Mouse (Mus musculus) MEL (cell line): ENCODE data around the gene Acox2. TPM values are rescaled to one million over a fixed set of nuclear protein-coding genes. Genes with fewer than 3 reads are reported as not detected.

Experiments used
- DNase-seq: peaks from one replicate; pipeline ENCODE4 v3.0.0; 2011; ENCODE audit warnings: low read depth, low spot score
- H3K27ac ChIP-seq: 2 replicates; pipeline ENCODE4 v1.5.1; 2012; ENCODE audit warnings: low read depth, mild to moderate bottlenecking, control low read depth, low read length, moderate library complexity; ENCODE audit not compliant: control insufficient read depth
- H3K27me3 ChIP-seq, 2 experiments: fragments of 150-350 bp in 1 of 2; sonication (generic) in 1 of 2; 2 replicates each; pipeline ENCODE4 v1.6.1; 2012; ENCODE audit warnings: low read length in 2 of 2, mild to moderate bottlenecking in 2 of 2, improper control_type of control experiment in 1 of 2, moderate library complexity in 1 of 2; ENCODE audit not compliant: insufficient read depth in 2 of 2, control insufficient read depth in 1 of 2
- H3K36me3 ChIP-seq, 2 experiments: 2 replicates each; pipeline ENCODE4 v1.6.1; 2012 to 2014; ENCODE audit warnings: low read length in 2 of 2, improper control_type of control experiment in 1 of 2, inconsistent platforms in 1 of 2, mild to moderate bottlenecking in 1 of 2; ENCODE audit not compliant: insufficient read depth in 2 of 2, control insufficient read depth in 1 of 2
- H3K4me1 ChIP-seq, 2 experiments: fragments of 150-350 bp in 1 of 2; sonication (generic) in 1 of 2; 2 replicates each; pipeline ENCODE4 v1.6.1; 2012; ENCODE audit warnings: low read length in 2 of 2, improper control_type of control experiment in 1 of 2, mild to moderate bottlenecking in 1 of 2; ENCODE audit not compliant: insufficient read depth in 2 of 2, control insufficient read depth in 1 of 2
- H3K4me3 ChIP-seq, 2 experiments: fragments of 150-350 bp in 1 of 2; sonication (generic) in 1 of 2; 2 replicates each; pipeline ENCODE4 v1.5.1; 2012; ENCODE audit warnings: low read depth in 2 of 2, low read length in 2 of 2, mild to moderate bottlenecking in 2 of 2, moderate library complexity in 2 of 2, control low read depth in 1 of 2, improper control_type of control experiment in 1 of 2; ENCODE audit not compliant: control insufficient read depth in 1 of 2, insufficient read depth in 1 of 2
- H3K79me2 ChIP-seq: 2 replicates; pipeline ENCODE4 v1.6.1; 2012; ENCODE audit warnings: mild to moderate bottlenecking, low read length, moderate library complexity; ENCODE audit not compliant: control insufficient read depth, poor library complexity, insufficient read depth
- H3K9ac ChIP-seq: 2 replicates; pipeline ENCODE4 v1.6.1; 2012; ENCODE audit warnings: low read depth, mild to moderate bottlenecking, control low read depth, low read length, moderate library complexity; ENCODE audit not compliant: control insufficient read depth, poor library complexity, severe bottlenecking
- H3K9me3 ChIP-seq: fragments of 150-350 bp; sonication (generic); replicated peaks from 2 replicates; pipeline ENCODE4 v1.6.1; 2012; ENCODE audit warnings: mild to moderate bottlenecking, low read length, improper control_type of control experiment, moderate library complexity; ENCODE audit not compliant: insufficient read depth
- BHLHE40 ChIP-seq: IDR thresholded peaks from 2 replicates; pipeline ENCODE4 v1.6.1; 2012; ENCODE audit warnings: low read depth, mild to moderate bottlenecking, inconsistent platforms, low read length, improper control_type of control experiment, borderline replicate concordance
- CHD1 ChIP-seq: IDR thresholded peaks from 2 replicates; pipeline ENCODE4 v1.6.1; 2012; ENCODE audit warnings: low read depth, mild to moderate bottlenecking, inconsistent platforms, low read length, improper control_type of control experiment
- CHD2 ChIP-seq: IDR thresholded peaks from 2 replicates; pipeline ENCODE4 v1.6.1; 2011; ENCODE audit warnings: low read length, improper control_type of control experiment
- E2F4 ChIP-seq: IDR thresholded peaks from 2 replicates; pipeline ENCODE4 v1.6.1; 2011; ENCODE audit warnings: low read depth, low read length, improper control_type of control experiment, borderline replicate concordance
- ELF1 ChIP-seq: IDR thresholded peaks from 2 replicates; pipeline ENCODE4 v1.6.1; 2014; ENCODE audit warnings: low read depth, mild to moderate bottlenecking, inconsistent platforms, low read length, improper control_type of control experiment, moderate library complexity
- EP300 ChIP-seq, 2 experiments: IDR thresholded peaks; 2 replicates each; pipeline ENCODE4 v1.6.1; 2011; ENCODE audit warnings: improper control_type of control experiment in 2 of 2, low read length in 2 of 2, low read depth in 1 of 2, mild to moderate bottlenecking in 1 of 2
- ETS1 ChIP-seq: IDR thresholded peaks from 2 replicates; pipeline ENCODE4 v1.6.1; 2012; ENCODE audit warnings: low read depth, mild to moderate bottlenecking, inconsistent platforms, low read length, improper control_type of control experiment, moderate library complexity
- GATA1 ChIP-seq: IDR thresholded peaks from 2 replicates; pipeline ENCODE4 v1.6.1; 2011; ENCODE audit warnings: low read depth, low read length, improper control_type of control experiment
- HCFC1 ChIP-seq: IDR thresholded peaks from 2 replicates; pipeline ENCODE4 v1.6.1; 2012; ENCODE audit warnings: low read depth, mild to moderate bottlenecking, inconsistent platforms, low read length, improper control_type of control experiment, moderate library complexity
- KAT2A ChIP-seq: conservative IDR thresholded peaks from 2 replicates; pipeline ENCODE4 v1.6.1; 2012; ENCODE audit warnings: low read depth, low read length, improper control_type of control experiment, inconsistent platforms
- MAFK ChIP-seq: IDR thresholded peaks from 2 replicates; pipeline ENCODE4 v1.6.1; 2011; ENCODE audit warnings: low read depth, mild to moderate bottlenecking, low read length, improper control_type of control experiment, borderline replicate concordance
- MYC ChIP-seq: IDR thresholded peaks from 2 replicates; pipeline ENCODE4 v1.6.1; 2011; ENCODE audit warnings: low read depth, mild to moderate bottlenecking, low read length, improper control_type of control experiment, moderate library complexity
- NRF1 ChIP-seq: IDR thresholded peaks from 2 replicates; pipeline ENCODE4 v1.6.1; 2014; ENCODE audit warnings: low read depth, mild to moderate bottlenecking, inconsistent platforms, low read length, improper control_type of control experiment, moderate library complexity; ENCODE audit not compliant: poor library complexity, insufficient read depth, severe bottlenecking
- POLR2AphosphoS2 ChIP-seq: IDR thresholded peaks from 2 replicates; pipeline ENCODE4 v1.6.1; 2011; ENCODE audit warnings: low read length, improper control_type of control experiment
- POLR2AphosphoS5 ChIP-seq: IDR thresholded peaks from 2 replicates; pipeline ENCODE4 v1.6.1; 2012; ENCODE audit warnings: low read depth, borderline replicate concordance, mild to moderate bottlenecking, inconsistent platforms, low read length, moderate library complexity, mixed read lengths
- SMC3 ChIP-seq: IDR thresholded peaks from 2 replicates; pipeline ENCODE4 v1.6.1; 2011; ENCODE audit warnings: low read depth, low read length, improper control_type of control experiment
- TBP ChIP-seq: IDR thresholded peaks from 2 replicates; pipeline ENCODE4 v1.8.0; 2011; ENCODE audit warnings: low read depth, low read length, improper control_type of control experiment
- TCF12 ChIP-seq: IDR thresholded peaks from 2 replicates; pipeline ENCODE4 v1.6.1; 2014; ENCODE audit warnings: low read depth, mild to moderate bottlenecking, inconsistent platforms, low read length, improper control_type of control experiment, moderate library complexity
- UBTF ChIP-seq: IDR thresholded peaks from 2 replicates; pipeline ENCODE4 v1.6.1; 2012; ENCODE audit warnings: low read depth, mild to moderate bottlenecking, inconsistent platforms, low read length, improper control_type of control experiment, moderate library complexity, borderline replicate concordance; ENCODE audit not compliant: insufficient read depth
- USF1 ChIP-seq: IDR thresholded peaks from 2 replicates; pipeline ENCODE4 v1.6.1; 2014; ENCODE audit warnings: low read depth, mild to moderate bottlenecking, inconsistent platforms, low read length, improper control_type of control experiment, moderate library complexity
- USF2 ChIP-seq, 2 experiments: IDR thresholded peaks; 2 replicates each; pipeline ENCODE4 v1.6.1; 2011 to 2012; ENCODE audit warnings: improper control_type of control experiment in 2 of 2, low read length in 2 of 2, borderline replicate concordance in 1 of 2, inconsistent platforms in 1 of 2, low read depth in 1 of 2, mild to moderate bottlenecking in 1 of 2; ENCODE audit not compliant: insufficient read depth in 1 of 2
- ZC3H11A ChIP-seq: IDR thresholded peaks from 2 replicates; pipeline ENCODE4 v1.6.1; 2012; ENCODE audit warnings: low read depth, mild to moderate bottlenecking, inconsistent platforms, low read length, improper control_type of control experiment
- ZKSCAN1 ChIP-seq: IDR thresholded peaks from 2 replicates; pipeline ENCODE4 v1.6.1; 2012; ENCODE audit warnings: low read depth, mild to moderate bottlenecking, inconsistent platforms, low read length, improper control_type of control experiment, moderate library complexity
- ZMIZ1 ChIP-seq: IDR thresholded peaks from 2 replicates; pipeline ENCODE4 v1.6.1; 2012; ENCODE audit warnings: low read depth, mild to moderate bottlenecking, inconsistent platforms, low read length, improper control_type of control experiment, moderate library complexity
- ZNF384 ChIP-seq: IDR thresholded peaks from 2 replicates; pipeline ENCODE4 v1.6.1; 2012; ENCODE audit warnings: low read depth, mild to moderate bottlenecking, inconsistent platforms, low read length, improper control_type of control experiment
- polyA plus RNA-seq, 2 experiments: library from polyadenylated mRNA; stranded (reverse) in 1 of 2; unstranded in 1 of 2; fragments of >175 nt in 1 of 2; fragments of >200 nt in 1 of 2; gene quantifications; 2 replicates each; pipeline versions ENCODE4 v1.2.1 to v1.2.4; 2012; ENCODE audit warnings: low replicate concordance in 2 of 2, low read depth in 1 of 2; ENCODE audit not compliant: insufficient read length in 2 of 2, insufficient read depth in 1 of 2, missing spikeins in 1 of 2
- total RNA-seq: library from RNA; depleted of rRNA; stranded (reverse); fragments of 300-350 nt; gene quantifications from 2 replicates; pipeline ENCODE4 v1.2.3, GENCODE M21; 2012

The Acox2 gene
- total and polyA plus RNA-seq, 3 experiments = 0.43 TPM; not detected in 2

GRCm38 (mm10) chr14:8213803-8214224 is 45.3 kb downstream of the Acox2 start, which contains the start of gene Kctd6 (continued):
- TF ChIP-seq ZKSCAN1 (no peak), ZMIZ1 (no peak), CHD2 (no peak), ELF1 (no peak), TCF12 (peak; percentile 43), UBTF (peak; percentile 88), E2F4 (no peak), POLR2AphosphoS2 (no peak), MAFK (no peak), ETS1 (no peak), GATA1 (no peak), MYC (no peak)
- TF ChIP-seq, all 39 proteins: peak for 10

- no peak overlapping the region for H3K27ac ChIP-seq
- TF ChIP-seq TBP (no peak), USF1 (no peak), BHLHE40 (no peak), CHD1 (no peak), KAT2A (no peak), HCFC1 (no peak), POLR2AphosphoS5 (no peak), NRF1 (no peak), ZMIZ1 (no peak), SMC3 (no peak), USF2 (IDR thresholded peaks at IDR 0.05; ENCODE audit: borderline replicate concordance in 1 of 2, insufficient read depth in 1 of 2, low read depth in 1 of 2, low read length in 2 of 2) (no peak), EP300 (IDR thresholded peaks at IDR 0.05; ENCODE audit: low read depth in 1 of 2, low read length in 2 of 2) (no peak), UBTF (no peak), ZNF384 (no peak), ZC3H11A (no peak)
- 0 out of 4 replicates have a peak, but pooled peaks cover 0 to 3% of the 10 kb centered on the region in 2 experiments for H3K4me1 ChIP-seq
- no peak overlapping the region for H3K4me3 ChIP-seq
- H3K27me3 ChIP-seq = peaks cover 0 to 2% of the 10 kb centered on the region in 2 experiments; a peak in 3 of 4 replicates
- H3K9ac ChIP-seq = no peak overlapping the region
- peaks cover 0 to 3% of the 10 kb centered on the region in 2 experiments; a peak in 2 of 4 replicates for H3K36me3 ChIP-seq
- no peak for DNase-seq
- no peaks in the 10 kb centered on the region for H3K9me3 ChIP-seq
- peaks cover 10% of the 10 kb centered on the region for H3K79me2 ChIP-seq
These were observed 46.2 kb downstream of the Acox2 start for GRCm38 (mm10) chr14:8212996-8213395.
